Comparison of ENCODE assay signal across 8 mouse cellular contexts in the genomic region with DNA sequence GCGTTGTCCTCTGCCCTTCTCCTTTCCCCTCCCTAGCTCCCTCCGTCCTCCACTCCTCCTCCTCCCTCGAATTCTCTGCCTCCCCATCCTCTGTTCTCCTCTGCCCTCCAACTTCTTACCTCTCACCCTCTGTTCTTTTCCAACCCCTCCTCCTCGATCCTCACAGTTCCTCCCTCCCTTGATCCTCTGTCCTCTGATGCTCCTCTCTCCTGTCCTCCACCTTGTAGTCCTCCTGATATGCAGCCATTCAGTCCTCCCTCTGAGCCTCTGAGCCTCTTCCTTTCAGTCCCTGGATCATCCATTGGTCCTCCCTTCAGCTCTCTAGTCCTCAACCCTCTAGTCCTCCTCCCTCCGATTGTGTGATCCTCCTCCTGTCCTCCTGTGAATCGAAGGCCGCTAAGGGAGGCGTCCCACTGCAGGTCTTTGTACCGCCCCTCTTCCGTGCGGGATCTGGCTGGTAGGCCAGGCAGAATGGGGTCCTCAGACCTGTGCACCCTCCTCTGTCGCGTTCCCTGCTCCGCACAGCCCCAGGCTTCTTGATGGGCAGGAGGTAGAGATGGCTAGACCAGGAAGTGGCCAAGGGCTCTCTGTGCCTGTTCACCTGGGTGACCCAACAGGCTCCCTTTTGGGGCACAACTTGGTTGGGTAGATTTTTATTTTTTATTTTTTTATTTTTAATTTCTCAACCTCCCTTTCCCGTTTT. TPM values are rescaled to one million over a fixed set of nuclear protein-coding genes. Genes with fewer than 3 reads are reported as not detected.
DNase-seq lines count a peak whose midpoint lies in the region; ATAC-seq lines count a peak whose summit lies in the region.

No protein-coding gene starts in this region.

- H3K9me3 ChIP-seq in lung, embryonic 15.5 days = no peaks in the 10 kb centered on the region
- H3K9me3 ChIP-seq in heart, embryonic 15.5 days (replicated peaks) = no peaks in the 10 kb centered on the region

- peak overlapping the region; percentile 76 for H3K4me3 ChIP-seq in lung, embryonic 15.5 days
- H3K4me3 ChIP-seq in brown adipose tissue, adult 24 weeks (ENCODE audit: insufficient read depth, low read depth, low read length) = peak overlapping the region; percentile 69
- peak overlapping the region; percentile 79 for H3K4me3 ChIP-seq in heart, embryonic 15.5 days

- peak overlapping the region; percentile 73 for H3K27ac ChIP-seq in lung, embryonic 15.5 days
- H3K27ac ChIP-seq in brown adipose tissue, adult 24 weeks (replicated peaks; ENCODE audit: low read depth, low read length) = peak overlapping the region; percentile 6; the same call in 1 of the 2 replicates
- H3K27ac ChIP-seq in heart, embryonic 15.5 days = peak overlapping the region; percentile 79

- no peak for DNase-seq in lung, postnatal 10 days
- peak; percentile 8 for DNase-seq in mesoderm, embryonic 11.5 days (ENCODE audit: low read depth, low spot score)
- DNase-seq in thymus, postnatal 4 days = peak; percentile 19
- no peak for DNase-seq in left cerebral cortex, adult 18-20 months (ENCODE audit: low spot score in 2 of 2)

- peaks cover 12% of the 10 kb centered on the region for H3K4me1 ChIP-seq in lung, embryonic 15.5 days
- H3K4me1 ChIP-seq in brown adipose tissue, adult 24 weeks (ENCODE audit: control insufficient read depth, insufficient read depth, insufficient read length, low read length) = peaks cover 5% of the 10 kb centered on the region
- peaks cover 15% of the 10 kb centered on the region for H3K4me1 ChIP-seq in heart, embryonic 15.5 days (replicated peaks)

- H3K4me2 ChIP-seq in lung, embryonic 15.5 days = peak overlapping the region; percentile 80
- H3K4me2 ChIP-seq in heart, embryonic 15.5 days = peak overlapping the region; percentile 71

- H3K27me3 ChIP-seq in lung, embryonic 15.5 days = no peaks in the 10 kb centered on the region
- H3K27me3 ChIP-seq in heart, embryonic 15.5 days = no peaks in the 10 kb centered on the region

- WGBS in lung, embryonic 15.5 days = 5% methylated on average over 15 of the region's 15 CpGs
- 8% methylated on average over 15 of the region's 15 CpGs for WGBS in heart, embryonic 15.5 days

- H3K36me3 ChIP-seq in lung, embryonic 15.5 days = 0 out of 2 replicates have a peak, but pooled peaks cover 4% of the 10 kb centered on the region
- no peaks in the 10 kb centered on the region for H3K36me3 ChIP-seq in heart, embryonic 15.5 days

- ATAC-seq in lung, embryonic 15.5 days (ENCODE audit: borderline replicate concordance, extremely low read depth, low FRiP score, low TSS enrichment) = peak; percentile 6; the same call in 1 of the 2 replicates
- no peak for ATAC-seq in heart, embryonic 15.5 days (replicated peaks; ENCODE audit: insufficient number of reproducible peaks, insufficient read depth, low FRiP score, low read depth)
- no peak for ATAC-seq in granulocyte monocyte progenitor cell, adult 5-6 weeks (replicated peaks; ENCODE audit: poor library complexity, severe bottlenecking)

- peak overlapping the region; percentile 70 for H3K9ac ChIP-seq in lung, embryonic 15.5 days
- H3K9ac ChIP-seq in heart, embryonic 15.5 days = peak overlapping the region; percentile 71

RNA-seq across cellular contexts. Expression of a gene that starts 0.7 kb away (rescaled TPM):
- 8.1 and 8.5 TPM in 2 replicates for polyA plus RNA-seq in lung, embryonic 15.5 days (2015; fragmentation: Nextera tagmentation; extraction: Ambion mirVana)
- 11.3 and 12.3 TPM in 2 replicates for polyA plus RNA-seq in brown adipose tissue, adult 24 weeks (2012; ENCODE audit: insufficient read depth, insufficient read length, missing spikeins)
- 5.0 and 5.8 TPM in 2 replicates for polyA plus RNA-seq in heart, embryonic 15.5 days (2015; fragmentation: Nextera tagmentation; extraction: Ambion mirVana)
- 10 to 100 TPM; 13.7 to 14.0 TPM for total RNA-seq in left cerebral cortex, adult 18-20 months (2021)
- 1.0 and 2.3 TPM in 2 replicates for total RNA-seq in granulocyte monocyte progenitor cell, adult 5-6 weeks (2014; fragmentation: Nextera tagmentation)
- total RNA-seq in granulocyte monocyte progenitor cell, adult 5-6 weeks (2017) = 1.5 and 1.6 TPM in 2 replicates

RNA-seq across cellular contexts. Expression of a gene that starts 0.8 kb away (rescaled TPM):
- 2.0 and 2.6 TPM in 2 replicates for polyA plus RNA-seq in lung, embryonic 15.5 days (2015; fragmentation: Nextera tagmentation; extraction: Ambion mirVana)
- polyA plus RNA-seq in brown adipose tissue, adult 24 weeks (2012; ENCODE audit: insufficient read depth, insufficient read length, missing spikeins) = 1.7 and 2.9 TPM in 2 replicates
- 0.97 and 1.6 TPM in 2 replicates for polyA plus RNA-seq in heart, embryonic 15.5 days (2015; fragmentation: Nextera tagmentation; extraction: Ambion mirVana)
- total RNA-seq in left cerebral cortex, adult 18-20 months (2021) = 10 to 100 TPM; 71.8 to 72.7 TPM
- not detected in 2 replicates for total RNA-seq in granulocyte monocyte progenitor cell, adult 5-6 weeks (2014; fragmentation: Nextera tagmentation)
- not detected in 2 replicates for total RNA-seq in granulocyte monocyte progenitor cell, adult 5-6 weeks (2017)

Comparison
In these comparisons a context has a peak if more than half of its experiments do, and no peak if none do; other contexts are left out.
1. H3K27ac ChIP-seq: peak in every context shown above with its lines; median percentile 79 in heart, embryonic 15.5 days; 73 in lung, embryonic 15.5 days; 6 in brown adipose tissue, adult 24 weeks.
2. DNase-seq: peak in mesoderm, embryonic 11.5 days (single experiment) and thymus, postnatal 4 days (single experiment); none in lung, postnatal 10 days (single experiment) and left cerebral cortex, adult 18-20 months (0 of 2).
3. Peak in every context shown above with its lines, with median percentiles within 50 percentile points of each other: H3K4me3 ChIP-seq.